Mouse (Mus musculus): ENCODE results near the gene Vwa8. TPM values are rescaled to one million over a fixed set of nuclear protein-coding genes. Genes with fewer than 3 reads are reported as not detected.
"Not testable (repeated sequence)": the region's sequence is repeated elsewhere in the genome, so short reads cannot be mapped to it uniquely, and the experiment has no call there.

Gene Vwa8
- polyA plus RNA-seq, 1 experiment = 75.9 TPM

- WGBS = 57% methylated on average over 8 of the region's 8 CpGs
- Histone ChIP-seq H3K27ac (ENCODE audit: insufficient read depth, low read depth, low read length) (no peak overlapping the region), H3K4me3 (ENCODE audit: insufficient read depth, low read depth, low read length) (no peak overlapping the region), H3K4me1 (ENCODE audit: control insufficient read depth, insufficient read depth, low read length) (peaks cover 7% of the 10 kb centered on the region)
- TF ChIP-seq POLR2A (IDR thresholded peaks at IDR 0.05; ENCODE audit: insufficient read depth, low read depth, low read length) (no peak), CTCF (IDR thresholded peaks at IDR 0.05; ENCODE audit: insufficient read depth, low read depth, low read length) (no peak)
These were observed 138.7 kb downstream of the Vwa8 start for GRCm38 (mm10) chr14:78987543-78987942.

DNA sequence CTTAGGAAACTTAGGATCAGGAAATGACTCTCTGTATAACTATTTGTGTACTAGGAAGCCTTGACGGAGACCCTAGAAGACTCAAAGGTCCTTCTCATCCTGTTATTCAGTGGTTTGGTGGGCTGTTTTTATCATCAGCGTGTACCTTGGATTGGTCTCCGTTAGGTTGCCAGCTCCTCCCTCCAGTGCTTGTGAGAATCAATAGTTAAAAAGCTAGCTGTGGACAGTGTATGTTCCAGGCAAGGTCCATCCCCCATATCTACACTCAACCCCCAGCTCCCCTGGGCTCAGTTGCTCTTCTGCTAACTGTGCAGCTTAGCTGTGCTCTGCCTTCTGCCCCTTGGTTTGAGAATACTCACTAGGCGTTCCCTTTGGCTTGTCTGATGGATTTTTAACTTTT is 143.6 kb downstream of the Vwa8 start:
- TF ChIP-seq POLR2A (IDR thresholded peaks at IDR 0.05; ENCODE audit: insufficient read depth, low read depth, low read length) = no peak
- TF ChIP-seq CTCF (IDR thresholded peaks at IDR 0.05; ENCODE audit: insufficient read depth, low read depth, low read length) = no peak
- 90% methylated on average over 4 of the region's 4 CpGs for WGBS
- H3K4me3 ChIP-seq (ENCODE audit: insufficient read depth, low read depth, low read length) = no peak overlapping the region
- no peaks in the 10 kb centered on the region for H3K4me1 ChIP-seq (ENCODE audit: control insufficient read depth, insufficient read depth, low read length)
- H3K27ac ChIP-seq (ENCODE audit: insufficient read depth, low read depth, low read length) = no peak overlapping the region

DNA sequence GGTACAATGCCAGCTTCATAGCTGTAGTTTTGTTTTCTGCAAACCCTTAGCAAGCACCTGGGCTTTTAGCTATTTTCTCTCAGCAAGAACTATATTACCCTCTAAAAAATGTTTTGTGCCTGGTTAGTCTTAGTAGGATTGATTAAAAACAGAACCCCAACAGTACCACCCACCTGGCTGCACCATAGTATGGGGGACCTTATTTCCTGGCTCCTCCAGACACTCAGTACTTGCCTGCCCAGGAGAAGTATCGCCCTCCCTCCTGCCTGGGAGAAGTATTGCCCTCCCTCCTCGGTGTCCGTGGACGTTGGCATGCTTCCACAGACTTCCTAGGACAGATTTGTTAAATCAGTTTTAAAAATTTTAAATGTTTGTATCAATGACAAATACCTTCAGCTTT is 144.7 kb downstream of the Vwa8 start:
- Histone ChIP-seq H3K27ac (ENCODE audit: insufficient read depth, low read depth, low read length) (no peak overlapping the region), H3K4me3 (ENCODE audit: insufficient read depth, low read depth, low read length) (no peak overlapping the region), H3K4me1 (ENCODE audit: control insufficient read depth, insufficient read depth, low read length) (no peaks in the 10 kb centered on the region)
- WGBS = 56% methylated on average over 4 of the region's 4 CpGs
- no peak for TF ChIP-seq POLR2A (IDR thresholded peaks at IDR 0.05; ENCODE audit: insufficient read depth, low read depth, low read length)

- TF ChIP-seq POLR2A (IDR thresholded peaks at IDR 0.05; ENCODE audit: insufficient read depth, low read depth, low read length) = no peak
- no peak for TF ChIP-seq CTCF (IDR thresholded peaks at IDR 0.05; ENCODE audit: insufficient read depth, low read depth, low read length)
- no peaks in the 10 kb centered on the region for H3K4me1 ChIP-seq (ENCODE audit: control insufficient read depth, insufficient read depth, low read length)
- H3K27ac ChIP-seq (ENCODE audit: insufficient read depth, low read depth, low read length) = no peak overlapping the region
- H3K4me3 ChIP-seq (ENCODE audit: insufficient read depth, low read depth, low read length) = no peak overlapping the region
- 99% methylated on average over 2 of the region's 2 CpGs for WGBS
These were observed 147.5 kb downstream of the Vwa8 start for GRCm38 (mm10) chr14:78996359-78996758.

DNA sequence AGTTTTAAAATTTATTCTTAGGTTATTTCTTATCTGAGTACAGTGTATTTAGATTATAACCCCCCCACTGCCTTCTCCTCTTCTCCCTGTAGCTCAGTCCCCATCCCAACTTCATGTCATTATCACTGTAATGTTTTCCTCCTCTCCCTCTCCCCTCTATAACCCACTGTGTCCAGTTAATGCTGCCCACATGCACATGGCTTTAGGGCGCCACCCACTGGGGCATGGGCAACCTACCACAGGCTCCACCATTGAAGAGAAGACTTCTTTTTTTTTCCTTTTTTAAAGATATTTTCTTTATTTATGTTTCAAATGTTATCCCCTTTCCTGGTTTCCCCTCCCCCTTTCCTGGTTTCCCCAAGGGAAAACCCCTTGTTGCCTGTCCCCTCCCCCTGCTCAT is 154.7 kb downstream of the Vwa8 start:
- TF ChIP-seq CTCF (IDR thresholded peaks at IDR 0.05; ENCODE audit: insufficient read depth, low read depth, low read length) = no peak
- no peak for TF ChIP-seq POLR2A (IDR thresholded peaks at IDR 0.05; ENCODE audit: insufficient read depth, low read depth, low read length)
- H3K27ac ChIP-seq (ENCODE audit: insufficient read depth, low read depth, low read length) = no peak overlapping the region
- no peak overlapping the region for H3K4me3 ChIP-seq (ENCODE audit: insufficient read depth, low read depth, low read length)
- WGBS = 86% methylated on average over 1 of the region's 1 CpGs
- no peaks in the 10 kb centered on the region for H3K4me1 ChIP-seq (ENCODE audit: control insufficient read depth, insufficient read depth, low read length)

- H3K27ac ChIP-seq (ENCODE audit: insufficient read depth, low read depth, low read length); H3K4me3 ChIP-seq (ENCODE audit: insufficient read depth, low read depth, low read length); H3K4me1 ChIP-seq (ENCODE audit: control insufficient read depth, insufficient read depth, low read length): not testable (repeated sequence)
- WGBS = 86% methylated on average over 5 of the region's 5 CpGs
These were observed 168.9 kb downstream of the Vwa8 start for GRCm38 (mm10) chr14:79017710-79018109.

- no peak for TF ChIP-seq CTCF (IDR thresholded peaks at IDR 0.05; ENCODE audit: insufficient read depth, low read depth, low read length)
- TF ChIP-seq POLR2A (IDR thresholded peaks at IDR 0.05; ENCODE audit: insufficient read depth, low read depth, low read length) = no peak
- WGBS = 79% methylated on average over 4 of the region's 4 CpGs
These were observed 169.7 kb downstream of the Vwa8 start for GRCm38 (mm10) chr14:79018564-79018963.

GRCm38 (mm10) chr14:79021725-79022124 is 172.9 kb downstream of the Vwa8 start:
- no peak overlapping the region for H3K27ac ChIP-seq (ENCODE audit: insufficient read depth, low read depth, low read length)
- H3K4me1 ChIP-seq (ENCODE audit: control insufficient read depth, insufficient read depth, low read length) = no peaks in the 10 kb centered on the region
- no peak overlapping the region for H3K4me3 ChIP-seq (ENCODE audit: insufficient read depth, low read depth, low read length)
- TF ChIP-seq CTCF (IDR thresholded peaks at IDR 0.05; ENCODE audit: insufficient read depth, low read depth, low read length) (no peak), POLR2A (IDR thresholded peaks at IDR 0.05; ENCODE audit: insufficient read depth, low read depth, low read length) (no peak)
- 33% methylated on average over 7 of the region's 7 CpGs for WGBS

More at GRCm38 (mm10) chr14:79018564-79018963, 169.7 kb downstream of the Vwa8 start:
- Histone ChIP-seq H3K4me1 (ENCODE audit: control insufficient read depth, insufficient read depth, low read length) (no peaks in the 10 kb centered on the region), H3K4me3 (ENCODE audit: insufficient read depth, low read depth, low read length) (no peak overlapping the region), H3K27ac (ENCODE audit: insufficient read depth, low read depth, low read length) (no peak overlapping the region)

DNA sequence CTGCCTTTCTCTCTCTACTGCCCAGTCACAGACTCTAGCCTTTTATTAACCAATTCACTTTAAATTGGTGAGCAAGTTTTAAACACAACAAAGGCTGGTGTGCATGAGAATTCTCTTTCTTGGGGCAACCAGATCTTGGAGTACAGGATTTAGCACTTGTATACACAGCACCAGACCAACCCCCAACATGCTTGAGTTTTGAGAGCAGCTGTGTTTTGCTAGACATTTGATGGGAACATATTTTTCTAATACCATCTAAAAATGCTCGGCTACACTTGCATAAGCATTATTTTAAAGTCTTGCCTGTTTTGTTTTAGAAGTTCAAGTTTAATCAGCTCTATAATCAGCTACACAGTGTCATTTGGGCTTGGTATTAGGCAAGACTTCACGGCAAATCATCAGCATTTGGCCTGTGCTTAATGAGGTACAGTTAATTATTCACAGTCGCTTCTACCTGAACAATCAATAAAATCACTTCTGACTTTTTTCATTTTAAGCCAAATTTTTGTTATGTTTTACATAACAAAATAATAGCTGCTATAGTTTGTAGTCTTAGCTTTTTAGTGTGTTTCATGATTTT is 180.2 kb downstream of the Vwa8 start:
- H3K4me3 ChIP-seq (ENCODE audit: insufficient read depth, low read depth, low read length) = no peak overlapping the region
- 53% methylated on average over 3 of the region's 3 CpGs for WGBS
- TF ChIP-seq POLR2A (IDR thresholded peaks at IDR 0.05; ENCODE audit: insufficient read depth, low read depth, low read length) = no peak
- peaks cover 7% of the 10 kb centered on the region for H3K4me1 ChIP-seq (ENCODE audit: control insufficient read depth, insufficient read depth, low read length)
- H3K27ac ChIP-seq (ENCODE audit: insufficient read depth, low read depth, low read length) = no peak overlapping the region

- WGBS = 95% methylated on average over 3 of the region's 3 CpGs
These were observed 181.9 kb downstream of the Vwa8 start for GRCm38 (mm10) chr14:79030715-79031114.

More at GRCm38 (mm10) chr14:79030715-79031114, 181.9 kb downstream of the Vwa8 start:
- H3K4me1 ChIP-seq (ENCODE audit: control insufficient read depth, insufficient read depth, low read length) = peaks cover 13% of the 10 kb centered on the region
- H3K27ac ChIP-seq (ENCODE audit: insufficient read depth, low read depth, low read length) = no peak overlapping the region
- H3K4me3 ChIP-seq (ENCODE audit: insufficient read depth, low read depth, low read length) = no peak overlapping the region
- TF ChIP-seq CTCF (IDR thresholded peaks at IDR 0.05; ENCODE audit: insufficient read depth, low read depth, low read length) (no peak), POLR2A (IDR thresholded peaks at IDR 0.05; ENCODE audit: insufficient read depth, low read depth, low read length) (no peak)

Data from olfactory bulb, adult 2 months (tissue).